Mouse (Mus musculus) neural tube, embryonic 15.5 days (tissue): Measurements from ENCODE around the gene Rbm15b. TPM values are rescaled to one million over a fixed set of nuclear protein-coding genes. Genes with fewer than 3 reads are reported as not detected.

Experiments
- ATAC-seq: fragments of 200-750 bp; cut with Nextera tagmentation; 2 replicates; pipeline ENCODE4 v1.8.0; 2017; ENCODE audit warnings: mild to moderate bottlenecking, moderate TSS enrichment, moderate library complexity; ENCODE audit not compliant: low FRiP score
- H3K27ac ChIP-seq: fragments of 300-500 bp; sonication (generic); replicated peaks from 2 replicates; pipeline ENCODE4 v1.5.1; 2015; ENCODE audit warnings: mild to moderate bottlenecking, inconsistent platforms
- H3K27me3 ChIP-seq: fragments of 300-500 bp; sonication (generic); replicated peaks from 2 replicates; pipeline ENCODE4 v1.6.1; 2015; ENCODE audit warnings: inconsistent platforms
- H3K36me3 ChIP-seq: fragments of 300-500 bp; sonication (generic); 2 replicates; pipeline ENCODE4 v1.6.1; 2015; ENCODE audit warnings: inconsistent platforms
- H3K4me1 ChIP-seq: fragments of 300-500 bp; sonication (generic); 2 replicates; pipeline ENCODE4 v1.6.1; 2015; ENCODE audit warnings: inconsistent platforms
- H3K4me2 ChIP-seq: fragments of 300-500 bp; sonication (generic); 2 replicates; pipeline ENCODE4 v1.6.1; 2015; ENCODE audit warnings: inconsistent platforms, mild to moderate bottlenecking, moderate library complexity
- H3K4me3 ChIP-seq: fragments of 300-500 bp; sonication (generic); replicated peaks from 2 replicates; pipeline ENCODE4 v1.5.1; 2015; ENCODE audit warnings: mild to moderate bottlenecking, inconsistent platforms
- H3K9ac ChIP-seq: fragments of 300-500 bp; sonication (generic); replicated peaks from 2 replicates; pipeline ENCODE4 v1.6.1; 2015; ENCODE audit warnings: mild to moderate bottlenecking, inconsistent platforms
- H3K9me3 ChIP-seq: fragments of 300-500 bp; sonication (generic); replicated peaks from 2 replicates; pipeline ENCODE4 v1.6.1; 2016; ENCODE audit warnings: inconsistent platforms
- WGBS: fragments of 180-500 bp; shearing (Covaris S2); methylation state at CpG from one replicate; pipeline ENCODE4 v1.1.7; 2015; ENCODE audit warnings: mixed read lengths; 5-methylcytosine and 5-hydroxymethylcytosine counted together
- polyA plus RNA-seq: library from polyadenylated mRNA; unstranded; fragments of >200 nt; fragmentation: Nextera tagmentation; extraction: Ambion mirVana; gene quantifications from 2 replicates; pipeline ENCODE4 v1.2.1, GENCODE M21; 2015

Rbm15b gene
- polyA plus RNA-seq, 1 experiment from 2014 or later, result 13.5 TPM

DNA sequence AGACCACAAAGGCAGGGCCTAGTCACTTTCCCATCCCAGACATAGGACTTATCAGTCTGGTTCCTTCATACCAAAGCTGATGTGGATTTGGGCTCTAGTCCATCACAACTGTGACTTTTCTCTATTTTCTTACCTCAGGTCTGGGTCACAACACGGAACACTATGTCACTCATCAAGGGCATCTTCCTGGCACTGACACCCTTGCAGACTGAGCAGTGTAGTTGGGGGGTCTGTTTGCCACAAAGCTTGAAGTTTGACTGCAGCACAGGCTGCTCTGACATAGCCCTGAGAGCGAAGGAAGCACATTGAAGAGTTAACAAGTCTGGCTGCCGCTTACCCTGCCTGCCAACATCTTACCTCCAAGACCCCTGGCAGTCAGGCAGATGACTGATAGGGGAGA is 4.1 kb downstream of the Rbm15b start:
- peak overlapping the region; percentile 89 for H3K4me2 ChIP-seq
- 79% methylated on average over 3 of the region's 3 CpGs for WGBS
- H3K27ac ChIP-seq, result no peak overlapping the region
- H3K27me3 ChIP-seq, result no peaks in the 10 kb centered on the region
- H3K9ac ChIP-seq, result 0 out of 2 replicates have a peak overlapping the region, but pooled peaks have one; percentile 1
- H3K9me3 ChIP-seq, result no peaks in the 10 kb centered on the region
- ATAC-seq, result no peak
- H3K4me1 ChIP-seq, result peaks cover 59% of the 10 kb centered on the region
- peak overlapping the region; percentile 2; the same call in 1 of the 2 replicates for H3K4me3 ChIP-seq
- peaks cover 47% of the 10 kb centered on the region for H3K36me3 ChIP-seq

DNA sequence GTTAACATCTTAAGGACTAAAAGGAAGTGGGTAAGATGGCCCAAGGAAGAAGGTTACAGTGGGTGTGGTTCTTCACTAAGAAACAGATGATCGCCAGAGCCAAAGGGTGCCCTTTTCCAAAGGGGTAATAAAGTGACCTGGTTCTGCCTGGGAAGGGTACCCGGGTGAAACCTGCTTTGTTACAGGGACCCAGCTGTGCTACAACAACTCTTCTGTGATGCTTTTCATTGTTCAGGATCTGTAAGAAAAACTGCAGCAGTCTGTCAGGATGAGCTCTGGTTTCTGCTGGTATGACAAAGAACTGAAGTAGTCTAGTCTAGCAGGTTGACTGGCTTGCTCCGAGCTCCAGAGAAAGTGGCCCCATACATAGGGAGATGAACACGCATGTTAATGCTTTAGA is 5.1 kb downstream of the Rbm15b start:
- peaks cover 50% of the 10 kb centered on the region for H3K4me1 ChIP-seq
- ATAC-seq, result no peak
- no peak overlapping the region for H3K4me3 ChIP-seq
- no peak overlapping the region for H3K27ac ChIP-seq
- H3K9me3 ChIP-seq, result no peaks in the 10 kb centered on the region
- H3K9ac ChIP-seq, result no peak overlapping the region
- 48% methylated on average over 4 of the region's 4 CpGs for WGBS
- no peaks in the 10 kb centered on the region for H3K27me3 ChIP-seq
- H3K36me3 ChIP-seq, result peaks cover 48% of the 10 kb centered on the region
- H3K4me2 ChIP-seq, result 0 out of 2 replicates have a peak overlapping the region, but pooled peaks have one; percentile 5

DNA sequence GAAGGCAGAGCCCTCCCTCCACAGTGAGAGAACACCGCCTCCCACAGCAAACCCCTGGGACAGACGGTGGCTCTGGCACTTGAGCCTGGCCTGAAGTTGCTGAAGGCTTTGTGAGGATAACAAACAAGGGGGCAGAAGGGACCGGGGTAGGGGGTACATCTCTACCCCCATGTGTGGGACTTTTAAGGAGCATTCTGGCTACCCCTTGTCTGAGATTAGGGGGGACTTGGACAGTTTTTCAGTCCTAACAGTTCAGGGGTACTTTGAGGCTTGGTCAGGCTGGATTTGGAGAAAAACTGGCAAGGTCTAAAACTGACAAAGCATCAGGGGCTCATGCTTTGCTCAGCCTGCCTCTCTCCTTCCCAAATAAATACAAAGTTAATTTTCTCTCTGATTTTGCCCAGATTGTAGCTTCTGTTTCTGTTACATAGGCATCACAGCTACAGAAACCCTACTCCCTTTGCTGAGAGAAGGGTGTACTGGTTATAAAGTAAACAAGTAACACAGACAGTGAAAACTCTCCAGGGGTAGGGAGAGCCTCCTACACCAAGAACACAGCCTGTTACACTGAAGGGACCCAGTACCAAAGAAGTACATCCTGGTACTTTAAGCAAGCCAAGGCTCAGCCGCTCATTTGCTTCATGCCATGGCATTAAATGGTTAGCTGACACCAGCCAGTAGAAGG is 6.0 kb downstream of the Rbm15b start:
- Histone ChIP-seq H3K9me3 (no peaks in the 10 kb centered on the region), H3K27me3 (no peaks in the 10 kb centered on the region), H3K9ac (0 out of 2 replicates have a peak overlapping the region, but pooled peaks have one; percentile 2), H3K36me3 (peaks cover 54% of the 10 kb centered on the region), H3K4me2 (no peak overlapping the region; the same call in 1 of the 2 replicates), H3K4me1 (peaks cover 50% of the 10 kb centered on the region), H3K27ac (no peak overlapping the region), H3K4me3 (no peak overlapping the region)
- 66% methylated on average over 4 of the region's 4 CpGs for WGBS
- ATAC-seq, result no peak

DNA sequence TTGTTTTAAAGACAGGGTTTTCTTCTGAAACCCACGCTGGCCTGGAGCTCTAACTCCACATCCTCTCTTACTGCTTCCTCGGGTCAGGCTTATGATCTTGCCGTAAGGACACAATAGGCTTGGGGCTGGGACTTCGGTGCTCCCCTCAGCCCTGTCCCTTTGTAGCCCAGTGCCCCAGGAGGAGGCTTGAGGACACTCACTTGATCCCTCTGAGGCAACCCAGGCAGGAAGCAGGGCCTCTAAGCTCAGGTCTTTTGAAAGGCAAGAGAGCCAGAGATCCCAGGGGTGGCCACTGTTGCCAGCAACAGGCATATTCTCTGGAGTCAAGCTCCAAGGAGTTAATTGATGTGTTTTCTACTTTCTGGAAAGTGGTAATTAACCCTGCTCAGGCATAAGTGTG is 7.8 kb downstream of the Rbm15b start:
- Histone ChIP-seq H3K27me3 (no peaks in the 10 kb centered on the region), H3K4me2 (no peak overlapping the region), H3K27ac (0 out of 2 replicates have a peak overlapping the region, but pooled peaks have one; percentile 37), H3K9ac (no peak overlapping the region), H3K36me3 (peaks cover 66% of the 10 kb centered on the region), H3K9me3 (no peaks in the 10 kb centered on the region), H3K4me3 (no peak overlapping the region), H3K4me1 (peaks cover 34% of the 10 kb centered on the region)
- ATAC-seq, result no peak
- 66% methylated on average over 4 of the region's 4 CpGs for WGBS

DNA sequence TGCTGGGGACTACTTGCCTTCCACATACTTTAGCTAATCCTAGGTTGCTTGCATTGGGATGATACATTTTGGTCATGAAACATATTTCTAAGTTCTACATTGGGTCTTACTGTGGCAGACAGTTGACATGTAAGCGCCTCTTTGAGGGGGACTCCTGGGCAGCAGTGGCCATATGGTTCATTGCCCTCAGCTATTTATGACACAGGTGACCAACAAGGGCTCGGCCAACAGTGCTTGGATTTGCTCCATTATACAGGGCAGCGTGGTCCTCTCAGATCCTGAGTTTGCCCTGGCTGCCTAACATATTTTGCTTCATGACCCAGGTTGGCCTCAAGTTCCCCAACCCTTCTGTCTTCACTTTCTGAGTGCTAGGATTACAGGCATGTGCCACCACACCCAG is 10.6 kb downstream of the Rbm15b start:
- Histone ChIP-seq H3K4me1 (peaks cover 7% of the 10 kb centered on the region), H3K36me3 (peaks cover 61% of the 10 kb centered on the region), H3K9ac (no peak overlapping the region)

DNA sequence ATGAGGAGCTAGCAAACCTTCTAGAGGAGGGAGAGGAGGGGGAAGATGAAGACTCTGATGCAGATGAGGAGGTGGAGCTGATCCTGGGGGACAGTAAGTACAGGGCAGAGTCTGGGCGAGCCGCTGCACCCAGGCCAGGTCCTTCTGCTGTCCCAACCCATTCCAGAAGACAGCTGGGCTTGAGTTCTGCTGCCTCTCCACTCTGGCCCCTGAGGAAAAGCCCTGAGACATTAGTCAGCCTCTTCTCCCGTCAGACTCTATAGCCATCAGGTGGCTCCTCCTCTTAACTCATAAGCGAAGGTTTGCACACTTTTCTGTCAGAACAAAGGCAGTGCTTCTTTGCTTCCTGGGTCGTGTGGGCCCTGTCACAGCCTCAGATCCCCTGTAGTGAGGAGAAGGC is 13.0 kb downstream of the Rbm15b start:
- Histone ChIP-seq H3K36me3 (peaks cover 51% of the 10 kb centered on the region), H3K4me1 (no peaks in the 10 kb centered on the region), H3K27me3 (no peaks in the 10 kb centered on the region), H3K9me3 (no peaks in the 10 kb centered on the region), H3K4me3 (no peak overlapping the region), H3K4me2 (no peak overlapping the region), H3K27ac (no peak overlapping the region), H3K9ac (no peak overlapping the region)
- no peak for ATAC-seq
- 89% methylated on average over 5 of the region's 5 CpGs for WGBS

More for the DNA sequence above, 10.6 kb downstream of the Rbm15b start:
- no peaks in the 10 kb centered on the region for H3K27me3 ChIP-seq
- H3K4me2 ChIP-seq, result no peak overlapping the region
- WGBS, result 85% methylated on average over 3 of the region's 3 CpGs
- ATAC-seq, result no peak
- H3K27ac ChIP-seq, result no peak overlapping the region
- no peaks in the 10 kb centered on the region for H3K9me3 ChIP-seq
- H3K4me3 ChIP-seq, result no peak overlapping the region

DNA sequence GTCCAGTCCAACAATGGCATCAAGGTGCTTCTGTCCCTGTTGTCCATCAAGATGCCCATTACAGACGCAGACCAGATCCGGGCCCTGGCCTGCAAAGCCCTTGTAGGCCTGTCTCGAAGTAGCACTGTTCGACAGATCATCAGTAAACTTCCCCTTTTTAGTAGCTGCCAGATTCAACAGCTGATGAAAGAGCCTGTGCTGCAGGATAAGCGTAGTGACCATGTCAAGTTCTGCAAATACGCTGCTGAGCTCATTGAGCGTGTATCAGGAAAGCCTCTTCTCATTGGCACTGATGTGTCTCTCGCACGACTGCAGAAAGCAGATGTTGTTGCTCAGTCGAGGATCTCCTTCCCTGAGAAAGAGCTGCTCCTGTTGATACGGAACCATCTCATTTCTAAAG is 29.2 kb downstream of the Rbm15b start:
- Histone ChIP-seq H3K9me3 (no peaks in the 10 kb centered on the region), H3K27me3 (no peaks in the 10 kb centered on the region), H3K9ac (no peak overlapping the region), H3K27ac (no peak overlapping the region), H3K4me3 (no peak overlapping the region), H3K4me2 (no peak overlapping the region), H3K4me1 (no peaks in the 10 kb centered on the region), H3K36me3 (peaks cover 72% of the 10 kb centered on the region)
- ATAC-seq, result no peak
- 90% methylated on average over 11 of the region's 11 CpGs for WGBS

DNA sequence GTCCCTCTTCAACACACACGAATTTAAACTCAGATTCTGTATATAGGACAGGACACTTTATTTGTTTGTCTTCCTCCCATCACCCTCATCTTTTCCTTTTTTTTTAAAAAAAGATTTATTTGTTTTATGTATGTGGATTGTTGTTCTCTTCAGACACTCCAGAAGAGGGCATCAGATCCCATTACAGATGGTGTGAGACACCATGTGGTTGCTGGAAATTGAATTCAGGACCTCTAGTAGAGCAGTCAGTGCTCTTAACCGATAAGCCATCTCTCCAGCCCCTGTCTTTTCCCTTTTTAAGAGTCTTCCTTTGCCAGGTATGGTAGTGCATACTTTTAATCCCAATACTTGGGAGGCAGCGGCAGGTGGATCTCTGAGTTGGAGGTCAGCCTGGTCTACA is 30.6 kb downstream of the Rbm15b start:
- H3K9ac ChIP-seq, result no peak overlapping the region
- H3K4me2 ChIP-seq, result no peak overlapping the region
- H3K9me3 ChIP-seq, result no peaks in the 10 kb centered on the region
- no peak for ATAC-seq
- 90% methylated on average over 3 of the region's 3 CpGs for WGBS
- no peak overlapping the region for H3K4me3 ChIP-seq
- H3K36me3 ChIP-seq, result peaks cover 70% of the 10 kb centered on the region
- H3K27ac ChIP-seq, result no peak overlapping the region
- no peaks in the 10 kb centered on the region for H3K27me3 ChIP-seq
- no peaks in the 10 kb centered on the region for H3K4me1 ChIP-seq

DNA sequence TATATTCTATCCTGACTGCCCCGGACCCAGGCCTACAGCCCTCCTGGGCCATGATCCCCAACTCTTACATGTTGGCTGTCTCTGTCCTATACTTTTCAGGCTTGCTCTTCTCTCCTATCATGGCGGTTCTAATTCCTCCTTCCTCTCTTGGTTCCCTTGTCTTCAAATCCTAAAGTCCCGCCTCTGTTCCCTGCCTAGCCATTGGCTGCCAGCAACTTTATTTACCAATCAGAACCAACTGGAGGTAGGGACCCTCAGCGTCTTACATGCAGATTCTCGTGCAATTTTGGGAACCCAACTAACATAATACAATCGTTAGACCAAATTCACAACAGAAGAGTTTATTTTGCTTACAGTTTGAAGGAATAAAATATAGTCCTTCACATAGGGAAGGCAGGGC is 44.4 kb downstream of the Rbm15b start:
- Histone ChIP-seq H3K36me3 (peaks cover 61% of the 10 kb centered on the region), H3K27ac (no peak overlapping the region), H3K9me3 (no peaks in the 10 kb centered on the region), H3K4me1 (no peaks in the 10 kb centered on the region), H3K9ac (no peak overlapping the region), H3K4me3 (no peak overlapping the region), H3K27me3 (no peaks in the 10 kb centered on the region), H3K4me2 (no peak overlapping the region)
- 94% methylated on average over 6 of the region's 6 CpGs for WGBS
- ATAC-seq, result no peak

DNA sequence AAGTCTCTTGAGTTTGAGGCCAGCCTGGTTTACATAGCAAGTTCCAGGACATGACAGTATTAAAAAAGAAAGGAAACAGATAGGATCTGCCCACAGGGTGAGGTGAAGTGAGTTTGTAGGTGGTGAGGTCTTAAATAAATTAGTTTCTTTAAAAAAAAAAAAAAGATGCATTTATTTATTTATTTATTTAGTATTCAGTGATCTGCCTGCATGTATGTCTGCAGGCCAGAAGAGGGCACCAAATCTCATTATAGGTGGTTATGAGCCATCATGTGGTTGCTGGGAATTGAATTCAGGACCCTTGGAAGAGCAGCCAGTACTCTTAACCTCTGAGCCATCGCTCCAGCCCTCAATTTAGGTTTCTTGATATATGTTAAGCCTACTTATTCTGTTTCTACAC is 46.7 kb downstream of the Rbm15b start:
- no peaks in the 10 kb centered on the region for H3K4me1 ChIP-seq
- 91% methylated on average over 1 of the region's 1 CpGs for WGBS
- no peaks in the 10 kb centered on the region for H3K9me3 ChIP-seq
- no peak overlapping the region for H3K9ac ChIP-seq
- H3K27me3 ChIP-seq, result no peaks in the 10 kb centered on the region
- no peak overlapping the region for H3K4me2 ChIP-seq
- H3K27ac ChIP-seq, result no peak overlapping the region
- no peak for ATAC-seq
- H3K36me3 ChIP-seq, result peaks cover 61% of the 10 kb centered on the region
- H3K4me3 ChIP-seq, result no peak overlapping the region
